Mouse (Mus musculus) stomach, embryonic 15.5 days (tissue): ENCODE results near the gene Tex19.2. TPM values are rescaled to one million over a fixed set of nuclear protein-coding genes. Genes with fewer than 3 reads are reported as not detected.

ENCODE experiments used
- ATAC-seq: fragments of 200-750 bp; cut with Nextera tagmentation; 2 replicates; pipeline ENCODE4 v1.8.0; 2017; ENCODE audit warnings: low read depth, moderate number of reproducible peaks, moderate TSS enrichment; ENCODE audit not compliant: insufficient read depth, low FRiP score
- H3K27ac ChIP-seq: fragments of 300-500 bp; sonication (generic); 2 replicates; pipeline ENCODE4 v1.5.1; 2015; ENCODE audit warnings: mild to moderate bottlenecking, inconsistent platforms
- H3K27me3 ChIP-seq: fragments of 300-500 bp; sonication (generic); replicated peaks from 2 replicates; pipeline ENCODE4 v1.6.1; 2015; ENCODE audit warnings: inconsistent platforms
- H3K36me3 ChIP-seq: fragments of 300-500 bp; sonication (generic); 2 replicates; pipeline ENCODE4 v1.6.1; 2015; ENCODE audit warnings: inconsistent platforms
- H3K4me1 ChIP-seq: fragments of 300-500 bp; sonication (generic); 2 replicates; pipeline ENCODE4 v1.6.1; 2015; ENCODE audit warnings: inconsistent platforms
- H3K4me2 ChIP-seq: fragments of 300-500 bp; sonication (generic); 2 replicates; pipeline ENCODE4 v1.6.1; 2015; ENCODE audit warnings: mild to moderate bottlenecking, inconsistent platforms
- H3K4me3 ChIP-seq: fragments of 300-500 bp; sonication (generic); replicated peaks from 2 replicates; pipeline ENCODE4 v1.5.1; 2015; ENCODE audit warnings: inconsistent platforms
- H3K9ac ChIP-seq: fragments of 300-500 bp; sonication (generic); 2 replicates; pipeline ENCODE4 v1.6.1; 2015; ENCODE audit warnings: inconsistent platforms
- H3K9me3 ChIP-seq: fragments of 300-500 bp; sonication (generic); 2 replicates; pipeline ENCODE4 v1.6.1; 2016; ENCODE audit warnings: inconsistent platforms
- WGBS: fragments of 180-500 bp; shearing (Covaris S2); methylation state at CpG from one replicate; pipeline ENCODE4 v1.1.7; 2015; 5-methylcytosine and 5-hydroxymethylcytosine counted together
- polyA plus RNA-seq: library from polyadenylated mRNA; unstranded; fragments of >200 nt; fragmentation: Nextera tagmentation; extraction: Ambion mirVana; gene quantifications from 2 replicates; pipeline ENCODE4 v1.2.1, GENCODE M21; 2015

Gene Tex19.2
- polyA plus RNA-seq, 1 experiment from 2014 or later = not detected

GRCm38 (mm10) chr11:121129616-121130015, 11.1 kb upstream of the Tex19.2 start:
- WGBS = 81% methylated on average over 1 of the region's 1 CpGs
- Histone ChIP-seq H3K4me3 (no peak overlapping the region), H3K4me2 (no peak overlapping the region), H3K27ac (no peak overlapping the region), H3K36me3 (no peaks in the 10 kb centered on the region), H3K9me3 (no peaks in the 10 kb centered on the region), H3K9ac (no peak overlapping the region), H3K27me3 (no peaks in the 10 kb centered on the region), H3K4me1 (no peaks in the 10 kb centered on the region)
- no peak for ATAC-seq

DNA sequence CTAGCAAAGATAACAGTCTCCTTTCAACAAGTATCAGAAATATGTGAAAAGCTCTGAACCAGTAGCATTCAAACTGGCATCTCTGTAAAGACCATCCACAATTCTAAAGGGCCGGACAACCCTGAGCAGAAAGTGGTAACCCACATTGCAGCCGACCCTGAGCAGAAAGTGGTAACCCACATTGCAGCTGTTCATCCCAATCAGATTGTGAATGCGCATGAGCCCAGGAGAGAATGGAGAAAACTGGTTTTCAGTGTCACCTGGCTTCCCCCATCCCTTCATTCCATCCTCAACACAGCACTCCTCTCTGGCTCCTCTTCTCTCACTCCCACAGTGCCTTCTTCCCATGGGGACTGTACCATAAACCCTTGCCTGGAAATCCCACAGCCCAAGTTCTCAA, 9.0 kb upstream of the Tex19.2 start:
- Histone ChIP-seq H3K4me1 (no peaks in the 10 kb centered on the region), H3K4me2 (no peak overlapping the region), H3K9me3 (no peaks in the 10 kb centered on the region), H3K36me3 (no peaks in the 10 kb centered on the region), H3K9ac (no peak overlapping the region), H3K27me3 (no peaks in the 10 kb centered on the region), H3K4me3 (no peak overlapping the region), H3K27ac (no peak overlapping the region)
- no peak for ATAC-seq
- 91% methylated on average over 3 of the region's 3 CpGs for WGBS

GRCm38 (mm10) chr11:121126395-121126794, 7.9 kb upstream of the Tex19.2 start:
- Histone ChIP-seq H3K27me3 (no peaks in the 10 kb centered on the region), H3K9me3 (no peaks in the 10 kb centered on the region), H3K36me3 (no peaks in the 10 kb centered on the region), H3K4me2 (no peak overlapping the region), H3K4me3 (no peak overlapping the region), H3K9ac (no peak overlapping the region), H3K4me1 (no peaks in the 10 kb centered on the region; the same call in 1 of the 2 replicates), H3K27ac (no peak overlapping the region)
- WGBS = 82% methylated on average over 1 of the region's 1 CpGs
- ATAC-seq = no peak

DNA sequence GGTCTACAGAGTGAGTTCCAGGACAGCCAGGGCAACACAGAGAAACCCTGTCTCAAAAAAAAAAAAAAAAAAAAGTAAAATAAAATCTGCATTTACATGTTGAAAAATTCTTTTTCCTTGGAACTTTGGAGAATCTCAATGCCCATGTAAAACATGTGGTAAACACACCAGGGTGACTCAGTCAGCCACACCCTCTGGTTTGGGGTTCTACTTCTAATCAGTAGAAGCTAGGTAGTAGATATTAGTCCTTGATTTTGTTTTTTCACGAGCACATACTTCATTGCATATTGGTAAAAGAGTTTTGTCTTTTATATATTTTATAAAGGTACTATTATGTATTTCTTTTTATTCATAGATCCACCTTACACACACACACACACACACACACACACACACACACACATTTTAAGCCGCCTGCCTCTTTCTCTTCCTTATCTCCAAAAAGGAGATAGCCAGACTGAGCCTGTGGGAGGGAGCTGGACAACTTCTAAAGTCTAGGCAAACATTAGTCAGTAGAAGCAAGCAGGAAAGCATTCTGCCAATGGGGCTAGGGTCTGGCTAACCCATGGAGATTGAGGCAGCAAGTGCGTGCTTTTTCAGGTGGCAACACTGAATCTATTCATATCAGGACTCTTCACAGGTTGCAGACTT, 7.2 kb upstream of the Tex19.2 start:
- H3K9ac ChIP-seq = no peak overlapping the region
- no peaks in the 10 kb centered on the region for H3K27me3 ChIP-seq
- no peaks in the 10 kb centered on the region for H3K36me3 ChIP-seq
- H3K4me2 ChIP-seq = no peak overlapping the region
- 76% methylated on average over 3 of the region's 3 CpGs for WGBS
- H3K9me3 ChIP-seq = no peaks in the 10 kb centered on the region
- no peak for ATAC-seq
- no peak overlapping the region for H3K4me3 ChIP-seq
- H3K4me1 ChIP-seq = no peaks in the 10 kb centered on the region; the same call in 1 of the 2 replicates
- no peak overlapping the region for H3K27ac ChIP-seq

GRCm38 (mm10) chr11:121123438-121123837, 5.0 kb upstream of the Tex19.2 start:
- no peak overlapping the region for H3K4me2 ChIP-seq
- H3K9ac ChIP-seq = no peak overlapping the region
- H3K27me3 ChIP-seq = no peaks in the 10 kb centered on the region
- no peaks in the 10 kb centered on the region; the same call in 1 of the 2 replicates for H3K4me1 ChIP-seq
- ATAC-seq = no peak
- no peaks in the 10 kb centered on the region for H3K36me3 ChIP-seq
- H3K9me3 ChIP-seq = no peaks in the 10 kb centered on the region
- WGBS = 91% methylated on average over 4 of the region's 4 CpGs
- no peak overlapping the region for H3K27ac ChIP-seq
- H3K4me3 ChIP-seq = no peak overlapping the region

DNA sequence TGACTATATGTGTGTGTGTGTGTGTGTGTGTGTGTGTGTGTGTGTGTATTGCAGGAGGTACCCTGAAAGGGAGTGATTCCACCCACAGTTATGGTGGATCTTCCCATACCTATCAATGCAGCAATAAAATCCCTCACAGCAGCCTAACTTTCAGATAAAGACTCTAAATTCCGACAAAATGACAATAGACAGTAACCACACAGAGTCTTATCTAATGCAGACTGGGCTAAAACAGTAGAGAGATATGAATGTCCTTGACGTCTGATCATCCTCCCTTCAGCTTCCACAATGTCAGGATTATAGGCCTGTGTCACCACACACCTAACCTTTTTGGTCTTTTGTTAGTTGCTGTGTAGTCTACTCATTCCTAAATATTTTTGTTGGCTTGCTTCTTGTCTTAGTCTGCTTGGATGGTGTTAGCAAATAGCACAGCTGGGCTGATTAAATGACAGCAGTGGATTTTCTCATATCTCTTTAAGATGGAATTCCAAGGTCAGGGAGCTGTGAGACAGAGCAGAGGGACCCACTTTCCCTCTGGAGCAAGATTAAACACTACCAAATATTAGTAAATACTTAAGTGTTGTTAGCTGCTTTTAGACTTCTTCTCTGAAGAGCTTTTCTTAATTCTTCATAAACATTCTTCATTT, 3.7 kb upstream of the Tex19.2 start:
- WGBS = 40% methylated on average over 2 of the region's 2 CpGs
- ATAC-seq = no peak
- no peak overlapping the region for H3K27ac ChIP-seq

DNA sequence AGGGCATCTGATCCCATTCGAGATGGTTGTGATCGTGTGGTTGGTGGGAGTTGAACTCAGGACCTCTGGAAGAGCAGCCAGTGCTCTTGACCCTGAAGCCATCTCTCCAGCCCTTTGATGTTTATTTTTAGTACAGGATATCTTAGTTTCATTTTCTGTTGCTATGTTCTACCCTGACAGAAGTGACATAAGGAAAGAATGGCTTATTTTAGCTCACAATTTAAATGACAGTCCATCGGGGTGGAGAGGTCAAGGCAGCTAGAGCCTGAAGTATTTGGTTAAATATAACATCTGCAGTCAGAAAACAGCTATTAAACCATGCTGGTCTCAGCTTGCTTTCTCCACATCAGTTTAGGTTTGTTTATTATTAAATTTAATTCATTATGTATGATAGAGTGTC, 2.7 kb upstream of the Tex19.2 start:
- ATAC-seq = no peak
- no peaks in the 10 kb centered on the region for H3K9me3 ChIP-seq
- no peak overlapping the region for H3K27ac ChIP-seq
- no peaks in the 10 kb centered on the region for H3K36me3 ChIP-seq
- no peak overlapping the region for H3K9ac ChIP-seq
- 47% methylated on average over 3 of the region's 3 CpGs for WGBS
- H3K4me1 ChIP-seq = no peaks in the 10 kb centered on the region; the same call in 1 of the 2 replicates
- no peaks in the 10 kb centered on the region for H3K27me3 ChIP-seq
- no peak overlapping the region for H3K4me3 ChIP-seq
- H3K4me2 ChIP-seq = no peak overlapping the region

More for the DNA sequence above, 3.7 kb upstream of the Tex19.2 start:
- Histone ChIP-seq H3K4me2 (no peak overlapping the region), H3K4me3 (no peak overlapping the region), H3K9me3 (no peaks in the 10 kb centered on the region), H3K27me3 (no peaks in the 10 kb centered on the region), H3K4me1 (no peaks in the 10 kb centered on the region; the same call in 1 of the 2 replicates), H3K9ac (no peak overlapping the region), H3K36me3 (no peaks in the 10 kb centered on the region)

DNA sequence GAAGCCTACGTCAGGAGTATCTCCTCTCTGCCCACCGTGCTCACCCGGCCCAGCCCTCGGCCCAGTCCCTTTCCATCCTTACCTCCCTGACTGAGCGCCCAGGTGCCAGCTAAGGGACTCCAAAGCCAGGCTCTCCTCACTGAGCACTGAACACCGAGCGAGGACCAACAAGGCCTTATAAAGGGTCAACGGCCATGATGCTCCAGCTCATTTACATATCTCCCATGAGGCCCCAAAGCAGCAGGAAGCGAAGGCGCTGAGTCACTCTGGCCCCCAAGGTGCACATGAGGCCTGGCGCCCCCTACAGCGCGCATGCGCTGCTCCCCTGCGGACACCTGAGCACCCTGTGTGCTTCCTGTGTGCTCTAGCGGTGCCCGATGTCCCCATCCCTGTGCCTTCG, 371 bp downstream of the Tex19.2 start:
- 92% methylated on average over 18 of the region's 18 CpGs for WGBS
- Histone ChIP-seq H3K4me3 (no peak overlapping the region), H3K9me3 (no peaks in the 10 kb centered on the region), H3K9ac (no peak overlapping the region), H3K27me3 (no peaks in the 10 kb centered on the region), H3K36me3 (no peaks in the 10 kb centered on the region), H3K4me1 (no peaks in the 10 kb centered on the region; the same call in 1 of the 2 replicates), H3K4me2 (no peak overlapping the region), H3K27ac (no peak overlapping the region)
- ATAC-seq = no peak

DNA sequence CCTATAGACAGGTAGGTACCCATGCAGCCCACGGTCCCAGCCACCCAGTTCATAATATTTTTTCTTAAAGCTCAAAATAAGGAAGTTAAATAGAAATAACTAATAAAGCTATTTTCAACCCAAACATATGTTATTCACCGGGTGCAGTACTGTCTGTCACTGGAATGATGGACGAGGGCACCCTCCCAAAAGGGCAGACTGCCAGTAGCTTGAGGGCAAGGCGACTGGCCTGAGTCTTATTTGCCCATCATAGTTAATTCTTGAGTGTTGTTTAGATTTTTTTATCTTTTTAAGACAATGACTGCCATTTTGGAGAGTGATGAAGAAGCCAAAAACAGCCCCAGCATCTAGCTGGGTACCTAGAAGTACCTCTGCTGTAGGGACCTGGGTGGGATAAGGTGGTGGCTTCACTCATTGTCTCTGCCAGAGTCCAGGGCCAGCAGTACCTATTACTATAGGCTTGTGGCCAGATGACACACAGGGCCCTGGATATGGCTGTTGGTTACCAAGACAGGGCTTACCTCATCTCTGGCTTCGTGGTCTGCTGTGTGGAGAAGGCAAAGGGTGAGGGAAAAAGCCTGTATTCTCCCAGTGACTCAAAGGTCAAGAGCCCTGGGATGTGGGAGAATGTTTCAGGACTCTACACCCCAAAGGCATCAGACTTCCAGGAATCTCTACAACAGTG, 6.2 kb downstream of the Tex19.2 start:
- 65% methylated on average over 5 of the region's 5 CpGs for WGBS
- no peaks in the 10 kb centered on the region for H3K27me3 ChIP-seq
- H3K9ac ChIP-seq = no peak overlapping the region
- H3K4me2 ChIP-seq = no peak overlapping the region
- H3K27ac ChIP-seq = no peak overlapping the region
- no peaks in the 10 kb centered on the region for H3K36me3 ChIP-seq
- ATAC-seq = no peak
- no peak overlapping the region for H3K4me3 ChIP-seq
- no peaks in the 10 kb centered on the region for H3K9me3 ChIP-seq
- H3K4me1 ChIP-seq = 0 out of 2 replicates have a peak, but pooled peaks cover 6% of the 10 kb centered on the region

DNA sequence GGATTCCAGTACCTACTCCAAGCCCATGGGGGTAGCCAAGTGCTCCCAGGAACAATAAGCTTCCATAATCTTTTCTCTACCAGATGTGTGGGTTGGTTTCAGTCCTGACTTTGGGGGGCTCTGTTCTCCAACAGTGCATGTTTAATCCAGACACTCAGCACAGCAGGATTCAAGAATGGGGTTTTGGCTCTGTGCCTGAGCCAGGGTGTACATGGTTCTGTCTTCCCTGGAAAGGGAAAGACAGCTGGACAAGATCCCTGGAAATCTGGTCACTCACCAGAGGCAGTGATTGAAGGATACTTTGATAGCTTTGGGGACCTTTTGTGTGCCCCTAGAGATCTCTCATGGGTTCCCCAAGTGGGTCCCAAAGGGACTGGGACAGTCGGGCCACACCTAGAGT, 6.9 kb downstream of the Tex19.2 start:
- H3K9me3 ChIP-seq = no peaks in the 10 kb centered on the region
- no peaks in the 10 kb centered on the region for H3K27me3 ChIP-seq
- no peaks in the 10 kb centered on the region for H3K36me3 ChIP-seq
- H3K27ac ChIP-seq = no peak overlapping the region
- no peak overlapping the region for H3K4me3 ChIP-seq
- no peak overlapping the region for H3K4me2 ChIP-seq
- ATAC-seq = no peak
- 67% methylated on average over 1 of the region's 1 CpGs for WGBS
- 0 out of 2 replicates have a peak, but pooled peaks cover 6% of the 10 kb centered on the region for H3K4me1 ChIP-seq
- H3K9ac ChIP-seq = no peak overlapping the region

- H3K4me2 ChIP-seq = no peak overlapping the region
- no peaks in the 10 kb centered on the region for H3K27me3 ChIP-seq
- no peaks in the 10 kb centered on the region for H3K9me3 ChIP-seq
- no peak overlapping the region for H3K4me3 ChIP-seq
- no peak overlapping the region for H3K27ac ChIP-seq
- H3K36me3 ChIP-seq = no peaks in the 10 kb centered on the region
- H3K9ac ChIP-seq = no peak overlapping the region
- 0 out of 2 replicates have a peak, but pooled peaks cover 6% of the 10 kb centered on the region for H3K4me1 ChIP-seq
- ATAC-seq = no peak
- WGBS = 87% methylated on average over 3 of the region's 3 CpGs
Observed at GRCm38 (mm10) chr11:121111051-121111450, 7.4 kb downstream of the Tex19.2 start.

GRCm38 (mm10) chr11:121109986-121110385, 8.5 kb downstream of the Tex19.2 start:
- Histone ChIP-seq H3K4me2 (no peak overlapping the region), H3K36me3 (no peaks in the 10 kb centered on the region), H3K27ac (no peak overlapping the region), H3K4me1 (0 out of 2 replicates have a peak, but pooled peaks cover 6% of the 10 kb centered on the region), H3K9me3 (no peaks in the 10 kb centered on the region), H3K27me3 (no peaks in the 10 kb centered on the region), H3K4me3 (no peak overlapping the region), H3K9ac (no peak overlapping the region)
- 0 out of 2 replicates have a peak, but pooled peaks have one; percentile 63 for ATAC-seq
- 11% methylated on average over 2 of the region's 2 CpGs for WGBS
